Mouse (Mus musculus): ENCODE measurements around the gene Acer1.

Acer1 gene

DNA sequence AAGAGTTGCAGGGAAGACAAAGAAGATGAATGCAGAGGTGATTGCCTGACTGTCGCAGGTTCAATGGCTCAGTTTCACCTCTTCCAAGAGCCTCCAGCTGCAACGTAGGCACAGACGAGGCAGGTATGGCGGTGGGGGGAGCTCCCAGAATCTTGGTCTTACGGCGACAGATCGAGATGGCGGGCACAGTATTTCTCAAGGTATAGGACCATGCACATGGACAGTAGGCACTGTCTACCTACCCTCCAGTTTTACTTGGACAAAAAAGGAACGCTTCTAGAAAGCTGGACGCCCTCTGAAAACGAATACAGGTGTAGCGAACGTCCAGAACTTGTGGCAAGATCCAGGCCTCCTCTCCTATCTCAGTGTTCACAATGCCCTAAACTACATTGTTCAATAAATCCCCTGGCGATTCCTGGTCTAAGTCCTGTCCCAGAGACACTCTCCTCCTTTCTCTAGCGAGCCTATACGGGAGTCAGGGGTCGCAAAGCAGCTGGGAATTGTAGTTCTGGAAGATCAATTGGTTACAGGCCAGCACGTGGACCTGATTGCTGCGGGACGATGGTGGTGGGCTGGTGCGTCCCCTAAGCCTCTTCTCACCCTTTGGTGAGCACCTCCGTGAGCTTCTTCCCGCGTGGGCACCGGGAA, 7.7 kb upstream of the Acer1 start:
- DNase-seq (ENCODE audit: low read depth in 2 of 2, low spot score in 2 of 2), result no peak

DNA sequence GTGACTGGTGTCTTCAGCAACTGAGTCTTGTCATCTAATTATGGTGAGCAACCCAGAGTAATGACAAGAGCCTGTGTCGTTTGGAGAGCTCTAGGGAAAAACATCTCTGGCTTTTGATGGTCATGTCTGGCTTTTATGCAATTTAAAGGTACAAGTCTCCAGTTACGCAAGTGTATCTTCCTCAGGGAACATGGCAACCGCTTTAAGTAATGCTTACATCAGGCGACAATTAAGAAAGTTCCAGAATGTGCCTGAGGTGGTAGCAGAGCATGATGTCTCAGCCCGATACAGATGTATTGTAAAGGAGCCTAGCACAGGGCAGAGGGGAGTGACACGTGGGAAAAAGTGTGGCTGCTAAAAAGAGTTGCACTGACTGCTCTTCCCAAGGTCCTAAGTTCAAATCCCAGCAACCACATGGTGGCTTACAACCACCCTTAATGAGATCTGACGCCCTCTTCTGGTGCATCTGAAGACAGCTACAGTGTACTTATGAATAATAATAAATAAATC, 7.0 kb upstream of the Acer1 start:
- DNase-seq (ENCODE audit: low read depth in 2 of 2, low spot score in 2 of 2), result no peak

DNA sequence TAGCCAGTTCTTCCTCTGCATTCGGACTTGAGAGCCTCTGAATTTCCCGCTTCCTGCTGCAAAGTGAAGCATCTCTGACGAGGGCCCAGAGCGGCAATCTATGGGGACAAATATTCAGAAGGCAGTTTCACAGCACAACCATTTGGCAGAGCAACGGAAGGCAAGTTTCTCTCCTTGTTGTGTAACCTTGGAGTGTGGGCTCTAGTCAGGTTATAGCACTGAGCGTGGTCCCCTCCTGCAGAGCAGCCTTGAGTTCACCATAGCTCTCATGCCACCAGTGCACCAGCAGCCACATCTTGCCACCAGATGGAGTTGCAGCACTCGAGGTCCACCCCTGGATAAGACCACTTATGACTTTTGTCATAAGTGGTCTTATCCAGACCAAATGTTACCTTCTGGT, 6.5 kb upstream of the Acer1 start:
- no peak for DNase-seq (ENCODE audit: low read depth in 2 of 2, low spot score in 2 of 2)

DNA sequence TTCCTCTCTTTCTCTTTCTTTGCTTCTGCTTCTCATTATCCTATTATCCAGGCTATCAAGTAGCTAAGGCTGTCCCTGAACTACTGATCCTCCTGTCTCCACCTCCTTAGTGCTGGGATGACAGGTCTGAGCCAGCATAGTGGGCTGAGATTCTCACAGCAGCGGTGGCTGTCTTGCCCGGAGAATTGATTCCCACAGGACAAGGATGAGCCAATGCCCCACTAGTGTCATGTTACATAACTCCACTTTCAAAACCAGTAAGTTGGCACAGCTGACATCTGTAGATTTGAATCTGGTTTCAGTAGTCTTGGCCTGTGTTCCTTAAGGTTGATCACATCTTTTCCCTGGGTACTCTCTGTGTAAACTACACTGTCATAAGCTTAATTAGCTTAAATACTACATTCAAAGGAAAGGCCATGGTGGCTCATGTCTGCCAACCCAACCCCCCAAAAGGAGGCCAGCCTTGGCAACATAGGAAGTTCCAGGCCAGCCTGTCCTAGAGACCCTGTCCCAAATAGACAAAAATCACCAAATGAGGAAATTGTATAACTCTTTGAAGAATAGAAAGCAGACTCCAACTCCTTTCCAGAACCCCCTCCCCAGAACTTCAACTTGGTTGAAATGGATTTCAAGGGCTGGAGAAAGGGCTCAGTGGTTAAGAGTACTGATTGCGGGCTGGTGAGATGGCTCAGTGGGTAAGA, 4.3 kb upstream of the Acer1 start:
- DNase-seq (ENCODE audit: low read depth in 2 of 2, low spot score in 2 of 2), result no peak

DNA sequence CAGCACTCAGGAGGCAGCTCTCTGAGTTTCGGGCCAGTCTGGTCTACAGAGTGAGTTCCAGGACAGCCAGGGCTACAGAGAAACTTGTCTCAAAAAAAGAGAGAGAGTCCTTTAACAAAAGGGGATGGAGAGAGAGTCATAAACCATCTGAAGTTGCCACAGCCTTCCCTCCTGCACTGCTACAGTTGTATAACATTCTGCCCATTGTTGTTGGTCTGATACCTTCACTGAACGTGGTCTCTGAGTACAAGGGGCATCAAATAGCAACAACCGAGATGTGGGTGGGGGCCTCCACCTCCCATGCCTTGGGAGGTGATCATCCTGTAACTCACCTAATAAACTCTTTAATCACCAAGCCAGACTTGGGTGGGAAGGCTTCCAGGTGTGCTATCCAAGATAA, 3.7 kb upstream of the Acer1 start:
- no peak for DNase-seq (ENCODE audit: low read depth in 2 of 2, low spot score in 2 of 2)

DNA sequence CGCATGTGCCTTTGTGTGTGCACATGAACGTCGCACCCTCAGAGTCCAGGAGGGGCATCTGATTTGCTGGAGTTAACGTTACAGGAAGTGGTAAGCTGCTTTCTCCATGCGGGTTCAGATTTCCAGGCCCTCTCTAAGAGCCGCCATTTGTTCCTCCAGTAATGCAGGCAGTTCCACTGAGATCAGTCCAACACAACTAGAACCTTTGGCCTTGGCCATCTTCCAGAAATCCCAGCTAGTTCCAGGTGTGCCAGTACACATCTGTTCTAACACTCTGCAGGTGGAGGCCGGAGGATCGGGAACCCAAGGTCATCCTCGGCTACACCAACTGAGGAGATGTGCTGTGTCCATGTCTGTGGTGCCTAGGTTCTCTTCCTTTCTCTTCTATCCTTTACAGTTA, 3.0 kb upstream of the Acer1 start:
- DNase-seq (ENCODE audit: low read depth in 2 of 2, low spot score in 2 of 2), result no peak

DNA sequence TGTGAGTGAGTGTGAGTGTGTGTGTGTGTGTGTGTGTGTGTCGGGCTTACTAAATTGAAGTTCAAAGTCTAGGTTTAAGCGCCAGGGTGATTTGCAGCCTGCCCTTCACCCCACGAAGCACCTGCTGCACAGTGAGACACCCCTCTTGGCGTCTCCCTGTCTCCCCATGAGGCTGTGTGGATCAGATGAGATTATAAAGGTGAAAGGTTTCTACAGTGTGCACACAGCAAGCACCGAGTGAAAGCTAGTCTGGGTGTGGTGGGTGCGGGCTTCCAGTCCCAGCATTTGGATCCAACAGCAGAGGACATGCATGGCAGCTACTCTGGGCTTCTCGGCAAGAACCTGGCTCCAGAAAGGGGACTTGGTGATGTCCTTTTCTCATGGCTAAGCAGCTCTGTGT, 877 bp downstream of the Acer1 start:
- DNase-seq (ENCODE audit: low read depth in 2 of 2, low spot score in 2 of 2), result no peak

DNA sequence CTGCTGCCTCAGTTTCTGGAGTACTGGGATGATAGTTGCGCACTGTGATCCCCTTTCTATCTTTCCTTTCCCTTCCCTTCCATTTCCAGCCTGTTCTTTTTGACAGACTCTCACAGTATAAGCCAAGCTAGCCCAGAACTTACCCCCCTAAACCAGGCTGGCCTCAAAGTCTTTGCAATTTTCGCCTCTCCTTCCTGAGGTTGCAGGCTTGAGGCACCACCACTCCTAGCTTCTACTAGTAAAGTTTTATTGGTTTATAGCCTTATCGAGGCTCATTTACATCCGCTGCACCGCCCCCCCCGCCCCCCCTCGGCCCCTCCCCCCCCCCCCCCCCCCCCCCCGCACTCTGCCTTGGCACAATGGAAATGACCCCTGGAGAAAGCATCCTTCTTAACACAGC, 2.4 kb downstream of the Acer1 start:
- DNase-seq (ENCODE audit: low read depth in 2 of 2, low spot score in 2 of 2), result no peak

DNA sequence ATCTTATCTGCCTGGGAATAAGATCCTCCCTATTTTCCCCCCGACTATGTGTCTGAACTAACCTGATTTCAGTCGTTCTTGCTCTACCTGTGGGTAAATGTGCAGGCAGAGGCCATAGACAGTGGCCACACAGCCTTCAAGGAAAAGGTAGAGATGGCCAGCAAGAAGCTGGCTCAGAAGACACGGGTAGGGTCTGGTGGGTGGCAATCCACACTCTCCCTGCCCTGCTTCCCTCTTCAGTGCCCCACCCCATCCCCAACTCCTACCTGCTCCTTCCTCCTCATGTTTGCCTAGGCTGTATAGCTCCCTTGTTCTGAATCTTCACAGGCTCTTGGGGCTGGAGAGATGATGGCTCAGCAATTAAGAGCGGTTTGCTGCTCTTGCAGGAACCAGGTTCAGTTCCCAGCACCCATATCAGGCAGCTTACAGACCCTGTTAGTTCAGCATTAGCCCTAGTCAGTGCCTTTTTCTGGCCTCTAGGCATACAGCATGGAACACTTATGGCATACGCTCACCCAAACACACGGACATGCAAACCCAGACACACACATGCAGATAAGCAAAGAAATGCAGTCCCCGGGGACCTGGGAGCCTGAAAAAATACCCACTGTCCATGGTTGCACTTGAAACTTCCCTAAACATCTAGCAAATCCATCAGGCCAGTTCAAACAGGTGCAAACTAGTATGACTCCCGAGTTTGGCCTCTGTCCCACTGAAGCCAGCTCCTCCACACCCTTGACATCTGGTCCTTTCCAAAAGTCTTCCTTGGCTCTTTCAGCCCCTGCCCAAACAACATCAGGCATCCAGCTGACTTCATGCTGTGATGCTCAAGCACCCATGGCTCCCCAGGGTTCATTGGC, 5.2 kb downstream of the Acer1 start:
- DNase-seq (ENCODE audit: low read depth in 2 of 2, low spot score in 2 of 2), result no peak

DNA sequence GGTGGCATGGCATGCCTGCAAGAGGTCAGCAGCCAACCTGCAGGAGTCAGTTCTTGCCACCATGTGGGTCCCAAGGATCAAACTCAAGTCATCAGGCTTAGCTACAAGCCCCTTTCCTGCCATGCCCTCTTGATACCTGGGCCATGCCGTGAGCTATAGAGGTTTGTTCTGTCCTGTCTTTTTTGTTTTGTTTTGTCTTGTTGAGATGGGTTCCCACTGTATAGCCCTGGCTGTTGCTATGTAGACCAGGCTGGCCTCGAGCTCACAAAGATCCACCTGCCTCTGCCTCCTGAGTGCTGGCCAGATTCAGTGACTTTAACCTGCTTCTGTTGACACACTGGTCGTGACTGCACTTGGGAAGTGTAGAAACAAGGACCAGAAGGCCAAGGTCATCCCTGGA, 6.5 kb downstream of the Acer1 start:
- DNase-seq (ENCODE audit: low read depth in 2 of 2, low spot score in 2 of 2), result no peak

DNA sequence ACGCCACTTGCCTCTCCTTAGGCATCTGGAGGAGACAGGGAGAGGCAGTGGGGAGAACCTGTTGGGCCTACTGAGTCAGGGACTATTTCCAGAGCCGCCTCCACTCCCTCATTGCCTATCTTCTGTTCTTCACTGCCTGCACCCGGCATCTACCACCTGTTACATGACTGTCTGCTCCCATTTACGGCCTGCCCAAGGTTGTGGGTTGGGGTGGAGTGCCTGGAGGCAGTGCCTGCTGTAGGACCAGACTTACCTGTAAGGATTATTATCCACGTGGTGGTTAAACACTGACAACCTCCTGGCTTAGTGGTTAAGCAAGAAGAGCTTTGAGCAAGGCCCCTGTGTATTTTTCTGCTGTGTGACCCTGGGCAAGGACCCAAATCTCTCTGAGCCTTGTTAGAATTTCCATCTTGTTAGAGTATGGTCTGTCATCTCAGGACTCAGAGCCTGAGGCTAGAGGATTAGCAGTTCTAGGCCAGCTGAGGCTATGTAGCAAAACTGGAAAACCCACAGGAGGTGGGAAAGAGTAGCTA, 7.2 kb downstream of the Acer1 start:
- DNase-seq (ENCODE audit: low read depth in 2 of 2, low spot score in 2 of 2), result no peak

DNA sequence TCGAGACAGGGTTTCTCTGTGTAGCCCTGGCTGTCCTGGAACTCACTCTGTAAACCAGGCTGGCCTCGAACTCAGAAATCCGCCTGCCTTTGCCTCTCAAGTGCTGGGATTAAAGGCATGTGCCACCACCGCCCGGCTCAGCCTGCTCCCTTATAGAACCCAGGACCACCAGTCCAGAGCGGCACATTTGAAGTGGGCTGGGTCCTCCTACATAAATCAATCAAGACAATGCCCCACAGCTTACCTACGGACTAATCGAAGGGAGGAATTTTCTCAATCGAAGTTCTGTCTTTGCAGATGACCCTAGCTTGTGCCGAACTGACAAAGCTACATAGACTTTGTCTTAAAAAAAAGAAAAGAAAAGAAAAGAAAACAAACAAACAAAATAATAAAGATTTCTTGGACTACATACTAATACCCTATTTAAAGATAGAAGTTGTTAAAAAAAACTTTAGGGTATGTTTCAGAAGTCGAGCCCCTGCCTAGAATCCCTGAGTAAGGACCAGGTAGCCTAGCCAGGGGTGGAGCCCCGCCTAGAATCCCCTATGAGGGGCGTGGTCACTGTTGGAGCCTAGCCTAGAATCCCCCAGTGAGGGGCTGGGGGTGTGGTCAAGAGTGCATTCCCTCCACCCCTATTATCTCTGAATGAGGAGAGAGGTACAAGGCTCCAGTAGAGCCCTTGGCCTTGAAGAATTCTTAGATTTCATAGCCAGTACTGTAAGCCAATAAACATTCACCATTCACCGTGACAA, 7.8 kb downstream of the Acer1 start:
- no peak for DNase-seq (ENCODE audit: low read depth in 2 of 2, low spot score in 2 of 2)

DNA sequence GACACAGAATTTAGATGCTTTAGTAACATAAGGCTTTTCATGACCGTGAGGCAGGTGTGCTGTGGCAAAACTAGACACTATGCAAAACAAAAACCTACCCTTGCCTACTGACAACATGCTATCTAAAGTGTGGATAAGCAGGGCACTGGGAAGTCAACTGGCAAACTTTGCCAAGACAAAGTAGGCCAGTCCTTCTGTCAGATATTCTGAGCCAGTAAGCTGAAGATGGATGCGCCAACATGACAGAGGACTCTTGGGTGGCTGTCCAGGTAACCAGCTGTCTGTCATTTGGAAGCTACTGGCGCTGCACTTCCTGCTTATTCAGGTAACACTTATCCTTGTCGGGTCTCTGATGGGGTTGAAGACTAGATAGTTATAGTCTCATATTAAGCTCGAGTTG, 11.8 kb downstream of the Acer1 start:
- no peak for DNase-seq (ENCODE audit: low read depth in 2 of 2, low spot score in 2 of 2)

DNA sequence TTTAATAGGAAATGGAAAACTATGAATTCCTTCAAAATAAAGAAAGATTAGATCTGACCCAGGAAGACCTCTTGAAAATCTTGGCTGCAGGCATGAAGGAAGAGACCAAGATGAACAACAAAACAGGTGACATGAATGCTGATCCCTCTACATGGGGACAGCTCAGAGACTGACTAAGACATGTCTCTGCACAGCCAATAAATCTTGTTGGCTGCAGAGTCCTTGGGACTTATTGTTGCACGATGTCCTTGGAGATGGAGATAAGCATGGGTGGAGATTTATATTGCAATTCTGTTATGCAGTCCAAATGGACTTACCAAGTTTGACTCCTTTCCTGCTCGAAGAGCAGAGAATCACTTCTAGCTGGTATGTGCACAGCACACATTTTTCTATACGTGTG, 12.6 kb downstream of the Acer1 start:
- DNase-seq (ENCODE audit: low read depth in 2 of 2, low spot score in 2 of 2), result no peak

DNA sequence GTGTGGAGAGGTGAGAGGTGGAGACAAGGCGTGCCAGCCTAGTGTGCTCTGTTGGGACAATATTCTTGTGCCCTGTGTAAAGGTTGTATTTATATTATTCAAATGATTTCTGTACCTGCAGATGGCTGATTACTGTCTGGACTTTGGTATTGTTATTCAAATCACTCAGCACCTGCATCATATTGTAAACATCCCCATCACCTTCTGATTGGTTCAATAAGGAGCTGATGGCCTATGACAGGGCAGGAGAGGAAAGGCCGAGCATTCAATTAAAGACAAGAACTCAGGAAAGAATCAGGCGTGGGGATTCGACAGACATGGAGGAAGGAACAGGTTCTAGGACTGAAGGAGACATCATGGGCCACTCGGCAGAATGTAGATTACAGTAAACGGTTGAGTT, 18.3 kb downstream of the Acer1 start:
- DNase-seq (ENCODE audit: low read depth in 2 of 2, low spot score in 2 of 2), result no peak

DNA sequence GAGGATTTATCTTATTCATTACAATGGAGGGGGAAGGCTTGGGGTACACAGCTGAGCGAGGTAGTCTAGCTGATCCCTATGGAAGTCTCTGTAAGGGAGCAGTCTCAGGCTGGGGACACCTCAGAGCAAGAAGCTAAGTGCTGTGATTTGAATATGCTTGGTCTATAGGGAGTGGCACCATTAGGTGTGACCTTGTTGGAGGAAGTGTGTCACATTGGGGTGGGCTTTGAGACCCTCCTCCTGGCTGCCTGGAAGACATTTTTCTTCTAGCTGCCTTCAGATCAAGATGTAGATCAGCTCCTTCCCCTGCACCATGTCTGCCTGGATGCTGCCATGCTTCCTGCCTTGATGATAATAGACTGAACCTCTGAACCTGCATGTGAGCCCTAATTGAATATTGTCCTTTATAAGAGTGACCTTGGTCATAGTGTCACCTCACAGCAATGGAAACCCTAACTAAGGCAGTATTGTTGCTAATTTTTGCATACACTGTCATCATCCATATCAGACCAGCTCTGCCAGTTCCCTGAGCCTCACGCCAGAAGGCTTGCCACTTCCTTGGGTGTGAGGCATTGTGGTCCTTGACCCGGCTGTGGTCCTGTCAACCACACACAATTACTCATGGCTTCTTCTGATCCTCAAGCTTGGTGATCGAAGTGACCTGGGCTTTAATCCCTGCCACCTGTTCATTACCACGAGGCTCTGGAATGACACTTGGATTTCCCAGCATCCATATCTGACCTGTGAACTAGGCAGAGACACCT, 19.1 kb downstream of the Acer1 start:
- no peak for DNase-seq (ENCODE audit: low read depth in 2 of 2, low spot score in 2 of 2)

DNA sequence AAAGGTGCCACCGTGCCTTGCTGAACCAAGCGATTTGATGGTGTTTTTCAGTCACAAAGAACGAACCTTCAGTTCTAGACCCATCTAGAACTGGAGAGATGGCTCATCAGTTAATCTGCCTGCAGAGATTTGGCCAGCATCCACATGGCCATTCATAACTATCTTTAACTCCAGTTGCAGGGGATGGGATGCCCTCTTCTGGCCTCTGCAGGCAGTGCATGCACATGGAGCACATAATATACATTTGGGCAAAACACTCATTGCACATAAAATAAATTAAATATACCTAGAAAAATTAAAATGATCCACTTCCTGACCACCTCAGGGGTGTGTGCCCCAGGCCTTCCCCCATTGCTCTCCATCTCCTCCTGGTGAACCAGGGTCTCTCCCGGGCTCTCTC, 20.0 kb downstream of the Acer1 start:
- DNase-seq (ENCODE audit: low read depth in 2 of 2, low spot score in 2 of 2), result no peak

DNA sequence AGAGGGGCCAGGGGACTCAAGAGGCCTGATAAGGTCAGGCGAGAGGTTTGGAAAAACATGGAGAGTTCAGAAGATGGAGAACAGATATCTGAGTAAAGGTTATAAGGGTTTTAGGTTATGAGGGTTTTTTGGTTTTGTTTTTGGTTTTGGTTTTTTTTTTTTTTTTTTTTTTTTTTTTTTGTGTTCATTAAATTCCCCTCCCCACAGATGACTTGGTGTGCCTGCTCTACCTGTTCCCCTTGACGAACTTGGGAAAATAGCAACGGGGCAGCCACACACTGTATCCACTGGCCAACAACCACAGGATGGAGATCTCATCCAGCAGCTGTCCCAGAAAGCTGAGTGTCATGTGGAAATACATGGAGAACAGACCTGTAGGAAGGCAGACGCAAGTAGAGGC, 23.3 kb downstream of the Acer1 start:
- DNase-seq (ENCODE audit: low read depth in 2 of 2, low spot score in 2 of 2), result no peak

DNA sequence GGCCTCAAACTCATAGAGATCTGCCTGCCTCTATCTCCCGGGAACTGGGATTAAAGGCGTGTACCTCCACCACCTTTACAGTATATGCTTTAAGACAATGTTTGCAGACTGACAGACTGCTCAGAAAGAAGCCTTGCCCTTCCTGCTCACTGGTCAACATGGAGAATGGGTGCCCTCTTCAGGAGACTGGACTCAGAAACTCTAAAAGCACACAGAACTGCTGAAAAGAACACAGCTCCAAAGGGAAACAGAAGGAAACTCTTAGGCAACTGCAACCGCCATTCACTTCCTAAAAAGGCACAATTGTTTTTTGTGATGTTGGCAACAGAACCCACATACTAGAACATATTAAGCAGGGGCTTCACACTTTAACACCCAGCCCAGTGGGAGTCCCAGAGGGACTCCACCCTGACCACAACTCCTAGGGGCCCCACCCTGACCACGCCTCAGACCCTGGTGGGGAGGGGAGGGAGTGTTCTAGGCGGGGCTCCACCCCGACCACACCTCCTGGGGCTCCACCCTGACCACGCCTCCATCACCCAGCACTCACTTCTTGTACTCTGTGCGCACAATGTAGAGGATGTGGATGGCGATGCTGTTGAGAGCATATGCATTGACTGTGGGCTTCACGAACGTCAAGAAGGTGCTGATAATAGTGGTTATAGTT, 24.0 kb downstream of the Acer1 start:
- peak in 1 of 2 experiments; percentile 13 for DNase-seq (ENCODE audit: low read depth in 2 of 2, low spot score in 2 of 2)

DNA sequence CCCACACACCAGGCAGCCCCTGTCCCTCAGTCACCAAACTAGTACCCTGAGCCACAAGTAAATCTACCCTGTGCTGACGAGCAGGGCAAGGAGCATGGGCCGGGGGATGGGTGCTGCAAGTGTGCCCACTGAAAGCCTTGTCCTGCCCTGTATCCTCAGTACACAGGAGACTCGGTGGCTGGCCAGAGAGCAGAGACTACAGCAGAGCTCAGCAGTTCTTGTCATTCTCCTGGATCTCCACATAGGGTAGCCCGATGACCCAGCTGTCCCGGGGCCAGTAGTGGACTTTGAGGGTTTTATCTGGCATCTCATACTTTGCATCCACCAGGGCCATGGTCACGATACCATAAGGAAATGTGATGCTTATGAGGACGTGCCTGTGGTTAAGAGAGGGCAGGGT, 27.1 kb downstream of the Acer1 start:
- no peak for DNase-seq (ENCODE audit: low read depth in 2 of 2, low spot score in 2 of 2)
